ENCODE assay signal across 17 mouse cellular contexts in the genomic region with DNA sequence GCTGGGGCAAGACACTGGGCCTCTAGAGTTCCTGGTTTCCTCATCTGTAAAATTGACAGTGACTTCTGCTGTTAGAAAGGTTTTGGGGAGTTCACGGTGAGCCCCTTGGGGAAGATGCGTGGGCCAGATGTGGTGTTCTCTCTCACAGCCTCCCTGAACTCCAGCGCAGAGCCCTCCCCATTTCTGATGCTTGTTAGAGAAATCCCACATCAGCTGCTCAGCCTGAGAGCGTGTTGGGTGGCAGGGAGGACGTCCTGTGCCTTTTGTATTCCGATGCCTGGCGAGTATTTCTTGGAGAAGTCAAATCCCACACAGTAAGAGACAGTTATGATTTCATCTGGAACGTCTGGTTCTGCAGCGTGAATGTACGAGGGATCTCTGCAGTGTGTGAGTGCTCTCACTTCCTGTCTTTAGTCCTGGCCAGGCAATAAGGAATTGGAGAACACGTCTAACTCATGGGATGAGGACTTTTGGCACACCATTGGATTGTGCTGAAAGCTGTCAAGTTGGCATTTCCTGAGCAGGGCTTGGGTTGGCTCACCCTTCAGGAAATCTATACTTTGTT.
A peak's percentile ranks its signal among the peaks of the same experiment; 100 is the strongest.
DNase-seq lines count a peak whose midpoint lies in the region; ATAC-seq and TF ChIP-seq lines count a peak whose summit lies in the region.
"Had no signal": no experiment of that assay in that cellular context is flagged by ENCODE, and none has a peak within 500 bp of the region (broad histone marks: within the 10 kb centered on the region; RNA-seq: fewer than 3 reads in every experiment).

No protein-coding gene starts in this region.

- peaks cover 48% of the 10 kb centered on the region for H3K4me1 ChIP-seq in heart, embryonic 13.5 days
- peaks cover 20% of the 10 kb centered on the region; the same call in 1 of the 2 replicates for H3K4me1 ChIP-seq in heart, embryonic 12.5 days (replicated peaks)
- peaks cover 22% of the 10 kb centered on the region for H3K4me1 ChIP-seq in lung, embryonic 15.5 days
- peaks cover 40% of the 10 kb centered on the region for H3K4me1 ChIP-seq in limb, embryonic 15.5 days
- H3K4me1 ChIP-seq: liver, embryonic 12.5 days; midbrain, embryonic 12.5 days had no signal

- no peaks in the 10 kb centered on the region for H3K36me3 ChIP-seq in heart, embryonic 13.5 days
- H3K36me3 ChIP-seq in heart, embryonic 12.5 days: no peaks in the 10 kb centered on the region
- no peaks in the 10 kb centered on the region for H3K36me3 ChIP-seq in lung, embryonic 15.5 days
- H3K36me3 ChIP-seq in limb, embryonic 15.5 days: no peaks in the 10 kb centered on the region
- H3K36me3 ChIP-seq: liver, embryonic 12.5 days; midbrain, embryonic 12.5 days; neural tube, embryonic 15.5 days had no signal

- ATAC-seq in heart, embryonic 13.5 days (ENCODE audit: extremely low read depth, insufficient number of reproducible peaks, low FRiP score, low TSS enrichment): no peak
- ATAC-seq in heart, embryonic 12.5 days (ENCODE audit: insufficient number of reproducible peaks, low FRiP score): no peak
- ATAC-seq in lung, embryonic 15.5 days (ENCODE audit: borderline replicate concordance, extremely low read depth, low FRiP score, low TSS enrichment): peak; percentile 46; the same call in 1 of the 2 replicates
- peak; percentile 54 for ATAC-seq in limb, embryonic 15.5 days (ENCODE audit: insufficient number of reproducible peaks, low FRiP score, low TSS enrichment, low read depth)
- ATAC-seq: forebrain, embryonic 16.5 days; liver, embryonic 12.5 days had no signal

- H3K27me3 ChIP-seq in heart, embryonic 13.5 days (replicated peaks): no peaks in the 10 kb centered on the region
- no peaks in the 10 kb centered on the region for H3K27me3 ChIP-seq in heart, embryonic 12.5 days (replicated peaks)
- H3K27me3 ChIP-seq in lung, embryonic 15.5 days: no peaks in the 10 kb centered on the region
- H3K27me3 ChIP-seq in limb, embryonic 15.5 days: no peaks in the 10 kb centered on the region
- H3K27me3 ChIP-seq: liver, embryonic 12.5 days; midbrain, embryonic 12.5 days; neural tube, embryonic 15.5 days had no signal

- no peak overlapping the region for H3K4me3 ChIP-seq in heart, embryonic 13.5 days
- H3K4me3 ChIP-seq in heart, embryonic 12.5 days: no peak overlapping the region
- H3K4me3 ChIP-seq in lung, embryonic 15.5 days: no peak overlapping the region
- no peak overlapping the region for H3K4me3 ChIP-seq in gastrocnemius, adult 2 months
- no peak overlapping the region for H3K4me3 ChIP-seq in limb, embryonic 15.5 days
- H3K4me3 ChIP-seq: erythroblast, embryonic 14.5 days; liver, embryonic 12.5 days; midbrain, embryonic 12.5 days; neural tube, embryonic 15.5 days had no signal

- TF ChIP-seq CTCF in gastrocnemius, adult 2 months (IDR thresholded peaks at IDR 0.05): no peak

- H3K9me3 ChIP-seq in heart, embryonic 13.5 days: no peaks in the 10 kb centered on the region
- no peaks in the 10 kb centered on the region for H3K9me3 ChIP-seq in heart, embryonic 12.5 days (replicated peaks)
- H3K9me3 ChIP-seq in lung, embryonic 15.5 days: no peaks in the 10 kb centered on the region
- H3K9me3 ChIP-seq in limb, embryonic 15.5 days: no peaks in the 10 kb centered on the region
- H3K9me3 ChIP-seq: liver, embryonic 12.5 days; midbrain, embryonic 12.5 days; neural tube, embryonic 15.5 days had no signal

- no peak overlapping the region for H3K9ac ChIP-seq in heart, embryonic 13.5 days
- no peak overlapping the region for H3K9ac ChIP-seq in heart, embryonic 12.5 days
- H3K9ac ChIP-seq in lung, embryonic 15.5 days: no peak overlapping the region
- no peak overlapping the region for H3K9ac ChIP-seq in limb, embryonic 15.5 days
- H3K9ac ChIP-seq: liver, embryonic 12.5 days; midbrain, embryonic 12.5 days; neural tube, embryonic 15.5 days had no signal

- intact Hi-C loops in gastrocnemius, adult 2 months (cut with DNase I): no loop called here

- H3K27ac ChIP-seq in heart, embryonic 13.5 days (replicated peaks): peak overlapping the region; percentile 51
- H3K27ac ChIP-seq in heart, embryonic 12.5 days (ENCODE audit: poor library complexity, severe bottlenecking): no peak overlapping the region
- H3K27ac ChIP-seq in lung, embryonic 15.5 days: peak overlapping the region; percentile 15; the same call in 1 of the 2 replicates
- H3K27ac ChIP-seq in gastrocnemius, adult 2 months: no peak overlapping the region
- H3K27ac ChIP-seq in limb, embryonic 15.5 days: peak overlapping the region; percentile 61
- H3K27ac ChIP-seq: liver, embryonic 12.5 days; macrophage; midbrain, embryonic 12.5 days; neural tube, embryonic 15.5 days had no signal

- no peak overlapping the region for H3K4me2 ChIP-seq in heart, embryonic 13.5 days
- H3K4me2 ChIP-seq in heart, embryonic 12.5 days: no peak overlapping the region
- no peak overlapping the region for H3K4me2 ChIP-seq in lung, embryonic 15.5 days
- no peak overlapping the region for H3K4me2 ChIP-seq in limb, embryonic 15.5 days
- H3K4me2 ChIP-seq: liver, embryonic 12.5 days; midbrain, embryonic 12.5 days; neural tube, embryonic 15.5 days had no signal

- WGBS in heart, embryonic 13.5 days: 66% methylated on average over 11 of the region's 11 CpGs
- WGBS in heart, embryonic 12.5 days: 73% methylated on average over 11 of the region's 11 CpGs
- WGBS in lung, embryonic 15.5 days: 47% methylated on average over 11 of the region's 11 CpGs
- 33% methylated on average over 11 of the region's 11 CpGs for WGBS in limb, embryonic 15.5 days

- no peak for DNase-seq in lung, postnatal 4 days
- peak; percentile 23 for DNase-seq in gastrocnemius, adult 2 months
- no peak for DNase-seq in layer of hippocampus, adult 11-12 months (ENCODE audit: low spot score)
- DNase-seq: cerebellum, adult 11 months; kidney, postnatal 14 days; right cerebral cortex, postnatal 4 days; thymus, postnatal 25 days had no signal

Comparison
In these comparisons a context has a peak if more than half of its experiments do, and no peak if none do; other contexts are left out.
1. H3K27ac ChIP-seq: peak in heart, embryonic 13.5 days (single experiment), lung, embryonic 15.5 days (single experiment) and limb, embryonic 15.5 days (single experiment); none in heart, embryonic 12.5 days (single experiment) and gastrocnemius, adult 2 months (single experiment).
2. ATAC-seq: peak in lung, embryonic 15.5 days (single experiment) and limb, embryonic 15.5 days (single experiment); none in heart, embryonic 13.5 days (single experiment) and heart, embryonic 12.5 days (single experiment).